Mouse (Mus musculus): ENCODE data around the gene Lrrc55. TPM values are rescaled to one million over a fixed set of nuclear protein-coding genes. Genes with fewer than 3 reads are reported as not detected.

Lrrc55 gene
- polyA plus RNA-seq, 1 experiment from 2014 or later, result 0.12 TPM

GRCm38 (mm10) chr2:85163311-85164047, 33.5 kb downstream of the Lrrc55 start:
- peak; percentile 45 for ATAC-seq (ENCODE audit: low read depth)
- 25% methylated on average over 7 of the region's 7 CpGs for WGBS (ENCODE audit: insufficient replicate concordance)
- Histone ChIP-seq H3K9ac (no peak overlapping the region), H3K27ac (no peak overlapping the region), H3K4me2 (no peak overlapping the region), H3K9me3 (replicated peaks) (no peaks in the 10 kb centered on the region), H3K4me3 (replicated peaks) (no peak overlapping the region), H3K27me3 (no peaks in the 10 kb centered on the region), H3K36me3 (no peaks in the 10 kb centered on the region), H3K4me1 (replicated peaks) (no peaks in the 10 kb centered on the region)
- DNase-seq, result no peak

GRCm38 (mm10) chr2:85161638-85162093, 35.3 kb downstream of the Lrrc55 start:
- ATAC-seq (ENCODE audit: low read depth) (no peak), DNase-seq (no peak)
- Histone ChIP-seq H3K9me3 (replicated peaks) (no peaks in the 10 kb centered on the region), H3K36me3 (no peaks in the 10 kb centered on the region), H3K4me2 (no peak overlapping the region), H3K27me3 (no peaks in the 10 kb centered on the region), H3K9ac (no peak overlapping the region), H3K4me3 (replicated peaks) (no peak overlapping the region), H3K4me1 (replicated peaks) (no peaks in the 10 kb centered on the region), H3K27ac (no peak overlapping the region)
- WGBS (ENCODE audit: insufficient replicate concordance), result 43% methylated on average over 1 of the region's 1 CpGs

DNA sequence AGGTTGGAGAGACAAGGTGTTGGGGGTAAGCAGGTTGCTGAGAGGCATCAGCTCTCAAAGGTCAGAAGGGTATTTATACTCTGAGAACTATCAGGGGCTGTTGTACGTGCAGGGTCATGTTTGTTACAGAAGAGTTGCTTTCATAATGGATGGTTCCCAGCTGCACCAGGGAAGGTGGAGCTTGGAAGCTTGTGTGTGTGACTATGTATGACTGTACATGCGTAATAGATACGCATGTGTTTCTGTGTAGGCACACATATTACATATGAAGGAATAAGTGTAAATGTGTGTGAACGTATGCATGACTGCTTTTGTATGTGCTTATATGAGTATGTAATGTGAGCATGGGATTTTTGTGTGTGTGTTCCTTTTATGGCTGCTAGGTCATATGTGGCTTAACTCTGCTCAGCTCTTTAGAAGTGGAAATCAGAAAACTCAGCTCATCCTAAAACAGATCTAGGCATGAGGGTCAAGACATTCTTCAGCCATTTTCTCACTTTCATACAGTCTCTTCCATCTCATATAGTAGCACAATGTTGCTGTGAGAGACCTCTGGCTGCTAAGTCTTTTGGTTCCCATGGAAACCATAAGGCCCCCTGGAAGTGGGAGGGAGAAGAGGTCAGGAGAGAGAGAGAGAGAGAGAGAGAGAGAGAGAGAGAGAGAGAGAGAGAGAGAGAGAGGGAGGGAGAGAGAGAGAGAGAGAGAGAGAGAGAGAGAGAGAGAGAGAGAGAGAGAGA, 35.9 kb downstream of the Lrrc55 start:
- H3K4me3 ChIP-seq (replicated peaks), result no peak overlapping the region
- no peaks in the 10 kb centered on the region for H3K4me1 ChIP-seq (replicated peaks)
- H3K9me3 ChIP-seq (replicated peaks), result no peaks in the 10 kb centered on the region
- H3K9ac ChIP-seq, result no peak overlapping the region
- no peak for DNase-seq
- no peak overlapping the region for H3K4me2 ChIP-seq
- H3K27me3 ChIP-seq, result no peaks in the 10 kb centered on the region
- ATAC-seq (ENCODE audit: low read depth), result no peak
- no peak overlapping the region for H3K27ac ChIP-seq
- 61% methylated on average over 4 of the region's 4 CpGs for WGBS (ENCODE audit: insufficient replicate concordance)
- no peaks in the 10 kb centered on the region for H3K36me3 ChIP-seq

GRCm38 (mm10) chr2:85157382-85157781, 39.6 kb downstream of the Lrrc55 start:
- Histone ChIP-seq H3K4me3 (replicated peaks) (no peak overlapping the region), H3K27me3 (no peaks in the 10 kb centered on the region), H3K4me1 (replicated peaks) (no peaks in the 10 kb centered on the region), H3K4me2 (no peak overlapping the region), H3K9ac (no peak overlapping the region), H3K27ac (no peak overlapping the region), H3K9me3 (replicated peaks) (no peaks in the 10 kb centered on the region), H3K36me3 (no peaks in the 10 kb centered on the region)
- no peak for DNase-seq
- 70% methylated on average over 3 of the region's 3 CpGs for WGBS (ENCODE audit: insufficient replicate concordance)
- no peak for ATAC-seq (ENCODE audit: low read depth)

- Histone ChIP-seq H3K4me3 (replicated peaks) (no peak overlapping the region), H3K27me3 (no peaks in the 10 kb centered on the region), H3K36me3 (no peaks in the 10 kb centered on the region), H3K4me2 (no peak overlapping the region), H3K9ac (no peak overlapping the region), H3K4me1 (replicated peaks) (no peaks in the 10 kb centered on the region), H3K9me3 (replicated peaks) (no peaks in the 10 kb centered on the region), H3K27ac (no peak overlapping the region)
- WGBS (ENCODE audit: insufficient replicate concordance), result 37% methylated on average over 5 of the region's 5 CpGs
- DNase-seq (no peak), ATAC-seq (ENCODE audit: low read depth) (no peak)
These were observed 40.9 kb downstream of the Lrrc55 start for GRCm38 (mm10) chr2:85156136-85156535.

GRCm38 (mm10) chr2:85155334-85155733, 41.7 kb downstream of the Lrrc55 start:
- Histone ChIP-seq H3K36me3 (no peaks in the 10 kb centered on the region), H3K9me3 (replicated peaks) (no peaks in the 10 kb centered on the region), H3K4me2 (no peak overlapping the region), H3K4me1 (replicated peaks) (no peaks in the 10 kb centered on the region), H3K9ac (no peak overlapping the region), H3K27ac (no peak overlapping the region), H3K4me3 (replicated peaks) (no peak overlapping the region), H3K27me3 (no peaks in the 10 kb centered on the region)
- WGBS (ENCODE audit: insufficient replicate concordance), result 65% methylated on average over 9 of the region's 9 CpGs
- DNase-seq, result no peak
- no peak for ATAC-seq (ENCODE audit: low read depth)

GRCm38 (mm10) chr2:85151233-85151632, 45.8 kb downstream of the Lrrc55 start:
- no peak overlapping the region for H3K27ac ChIP-seq
- ATAC-seq (ENCODE audit: low read depth), result no peak
- no peaks in the 10 kb centered on the region for H3K27me3 ChIP-seq
- no peaks in the 10 kb centered on the region for H3K9me3 ChIP-seq (replicated peaks)
- no peak for DNase-seq
- WGBS (ENCODE audit: insufficient replicate concordance), result 61% methylated on average over 2 of the region's 2 CpGs
- H3K4me2 ChIP-seq, result no peak overlapping the region
- no peaks in the 10 kb centered on the region for H3K36me3 ChIP-seq
- H3K4me1 ChIP-seq (replicated peaks), result no peaks in the 10 kb centered on the region
- H3K4me3 ChIP-seq (replicated peaks), result no peak overlapping the region
- H3K9ac ChIP-seq, result no peak overlapping the region

GRCm38 (mm10) chr2:85150373-85150772, 46.6 kb downstream of the Lrrc55 start:
- Histone ChIP-seq H3K4me1 (replicated peaks) (no peaks in the 10 kb centered on the region), H3K9me3 (replicated peaks) (no peaks in the 10 kb centered on the region), H3K4me2 (no peak overlapping the region), H3K27ac (no peak overlapping the region), H3K36me3 (no peaks in the 10 kb centered on the region), H3K9ac (no peak overlapping the region), H3K4me3 (replicated peaks) (no peak overlapping the region), H3K27me3 (no peaks in the 10 kb centered on the region)
- ATAC-seq (ENCODE audit: low read depth), result no peak
- WGBS (ENCODE audit: insufficient replicate concordance), result 24% methylated on average over 1 of the region's 1 CpGs
- DNase-seq, result no peak

GRCm38 (mm10) chr2:85147481-85147880, 49.5 kb downstream of the Lrrc55 start:
- ATAC-seq (ENCODE audit: low read depth) (no peak), DNase-seq (no peak)
- H3K9me3 ChIP-seq (replicated peaks), result no peaks in the 10 kb centered on the region
- H3K4me1 ChIP-seq (replicated peaks), result no peaks in the 10 kb centered on the region
- H3K4me2 ChIP-seq, result no peak overlapping the region
- H3K36me3 ChIP-seq, result no peaks in the 10 kb centered on the region
- 38% methylated on average over 2 of the region's 2 CpGs for WGBS (ENCODE audit: insufficient replicate concordance)
- no peak overlapping the region for H3K9ac ChIP-seq
- no peak overlapping the region for H3K4me3 ChIP-seq (replicated peaks)
- no peaks in the 10 kb centered on the region for H3K27me3 ChIP-seq
- no peak overlapping the region for H3K27ac ChIP-seq

GRCm38 (mm10) chr2:85145346-85145745, 51.7 kb downstream of the Lrrc55 start:
- ATAC-seq (ENCODE audit: low read depth), result no peak
- H3K27ac ChIP-seq, result no peak overlapping the region
- no peak overlapping the region for H3K9ac ChIP-seq
- no peak for DNase-seq
- H3K27me3 ChIP-seq, result no peaks in the 10 kb centered on the region
- peaks cover 6% of the 10 kb centered on the region for H3K4me1 ChIP-seq (replicated peaks)
- no peaks in the 10 kb centered on the region for H3K36me3 ChIP-seq
- no peaks in the 10 kb centered on the region for H3K9me3 ChIP-seq (replicated peaks)
- no peak overlapping the region for H3K4me2 ChIP-seq
- WGBS (ENCODE audit: insufficient replicate concordance), result 37% methylated on average over 3 of the region's 3 CpGs
- no peak overlapping the region for H3K4me3 ChIP-seq (replicated peaks)

DNA sequence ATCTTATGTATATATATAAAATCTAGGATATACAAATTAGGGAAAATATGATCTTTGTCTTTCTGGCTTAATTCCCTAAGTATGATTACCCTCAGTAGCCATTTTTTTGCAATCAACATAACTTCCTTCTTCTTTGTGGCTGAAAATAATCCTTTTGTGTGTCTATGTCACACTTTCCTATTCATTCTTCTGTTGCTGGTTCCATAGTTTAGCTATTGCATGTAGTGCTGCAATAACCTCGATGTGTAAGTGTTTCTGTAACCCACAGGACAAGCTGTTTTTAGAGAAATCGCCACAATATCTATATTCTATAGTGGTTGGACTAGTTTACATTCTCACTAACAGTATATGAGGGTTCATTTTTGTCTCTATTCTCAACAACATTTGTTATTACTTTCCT, 52.1 kb downstream of the Lrrc55 start:
- Histone ChIP-seq H3K9ac (no peak overlapping the region), H3K27ac (no peak overlapping the region), H3K36me3 (no peaks in the 10 kb centered on the region), H3K9me3 (replicated peaks) (no peaks in the 10 kb centered on the region), H3K4me2 (no peak overlapping the region), H3K4me3 (replicated peaks) (no peak overlapping the region), H3K27me3 (no peaks in the 10 kb centered on the region; the same call in 1 of the 2 replicates), H3K4me1 (replicated peaks) (peaks cover 9% of the 10 kb centered on the region)
- WGBS (ENCODE audit: insufficient replicate concordance), result 52% methylated on average over 2 of the region's 2 CpGs
- no peak for DNase-seq
- no peak for ATAC-seq (ENCODE audit: low read depth)

- no peaks in the 10 kb centered on the region for H3K9me3 ChIP-seq (replicated peaks)
- peaks cover 17% of the 10 kb centered on the region for H3K4me1 ChIP-seq (replicated peaks)
- H3K36me3 ChIP-seq, result no peaks in the 10 kb centered on the region
- 0 out of 2 replicates have a peak, but pooled peaks have one; percentile 39 for ATAC-seq (ENCODE audit: low read depth)
- no peak overlapping the region for H3K27ac ChIP-seq
- H3K4me3 ChIP-seq (replicated peaks), result no peak overlapping the region
- no peak for DNase-seq
- H3K4me2 ChIP-seq, result no peak overlapping the region
- H3K27me3 ChIP-seq, result peaks cover 28% of the 10 kb centered on the region
- H3K9ac ChIP-seq, result no peak overlapping the region
These were observed 56.2 kb downstream of the Lrrc55 start for GRCm38 (mm10) chr2:85140833-85141232.

Data from liver, embryonic 13.5 days (tissue).